Mouse (Mus musculus): ENCODE measurements around the gene Krt87.

Krt87 gene

GRCm38 (mm10) chr15:101438555-101438954 is at the start of gene Krt87:
Gene Krt87, minus strand, starts transcription at chr15:101438804.
- no peak for DNase-seq (ENCODE audit: low spot score)

- DNase-seq (ENCODE audit: low spot score): peak; percentile 26
Observed at GRCm38 (mm10) chr15:101485911-101486635, 47.5 kb upstream of the Krt87 start.

GRCm38 (mm10) chr15:101484939-101485338 is 46.3 kb upstream of the Krt87 start:
- DNase-seq (ENCODE audit: low spot score): no peak

- DNase-seq (ENCODE audit: low spot score): no peak
Observed at GRCm38 (mm10) chr15:101483646-101484045, 45.0 kb upstream of the Krt87 start.

- no peak for DNase-seq (ENCODE audit: low spot score)
Observed at GRCm38 (mm10) chr15:101482056-101482455, 43.5 kb upstream of the Krt87 start.

GRCm38 (mm10) chr15:101479666-101480060 is 41.1 kb upstream of the Krt87 start:
- no peak for DNase-seq (ENCODE audit: low spot score)

- DNase-seq (ENCODE audit: low spot score): peak; percentile 19
Observed at GRCm38 (mm10) chr15:101479007-101479665, 40.5 kb upstream of the Krt87 start.

- DNase-seq (ENCODE audit: low spot score): no peak
Observed at GRCm38 (mm10) chr15:101472952-101473528, 34.4 kb upstream of the Krt87 start, which contains the start of gene Krt86. Gene Krt86, plus strand, starts transcription at chr15:101473478.

- DNase-seq (ENCODE audit: low spot score): no peak
Observed at GRCm38 (mm10) chr15:101469093-101469492, 30.5 kb upstream of the Krt87 start.

- no peak for DNase-seq (ENCODE audit: low spot score)
Observed at GRCm38 (mm10) chr15:101463651-101464050, 25.0 kb upstream of the Krt87 start, which contains the start of gene Krt81. Gene Krt81, minus strand, starts transcription at chr15:101463751.

GRCm38 (mm10) chr15:101459283-101459682 is 20.7 kb upstream of the Krt87 start:
- no peak for DNase-seq (ENCODE audit: low spot score)

- DNase-seq (ENCODE audit: low spot score): no peak
Observed at GRCm38 (mm10) chr15:101458361-101458930, 19.8 kb upstream of the Krt87 start.

GRCm38 (mm10) chr15:101455891-101456290 is 17.3 kb upstream of the Krt87 start:
- DNase-seq (ENCODE audit: low spot score): no peak

GRCm38 (mm10) chr15:101455292-101455691 is 16.7 kb upstream of the Krt87 start:
- no peak for DNase-seq (ENCODE audit: low spot score)

- no peak for DNase-seq (ENCODE audit: low spot score)
Observed at GRCm38 (mm10) chr15:101454774-101455173, 16.2 kb upstream of the Krt87 start.

GRCm38 (mm10) chr15:101453093-101453736 is 14.6 kb upstream of the Krt87 start:
- DNase-seq (ENCODE audit: low spot score): peak; percentile 68

GRCm38 (mm10) chr15:101447444-101447843 is 8.8 kb upstream of the Krt87 start, which contains the start of gene Krt88:
Gene Krt88, plus strand, starts transcription at chr15:101447744.
- no peak for DNase-seq (ENCODE audit: low spot score)

- DNase-seq (ENCODE audit: low spot score): no peak
Observed at GRCm38 (mm10) chr15:101446572-101446971, 8.0 kb upstream of the Krt87 start.

GRCm38 (mm10) chr15:101440837-101441236 is 2.2 kb upstream of the Krt87 start:
- DNase-seq (ENCODE audit: low spot score): no peak

GRCm38 (mm10) chr15:101436611-101437010 is 2.0 kb downstream of the Krt87 start:
- no peak for DNase-seq (ENCODE audit: low spot score)

- no peak for DNase-seq (ENCODE audit: low spot score)
Observed at GRCm38 (mm10) chr15:101424914-101425313, 13.7 kb downstream of the Krt87 start.

GRCm38 (mm10) chr15:101420903-101421302 is 17.7 kb downstream of the Krt87 start:
- no peak for DNase-seq (ENCODE audit: low spot score)
